Mouse (Mus musculus) MEL (cell line): Measurements from ENCODE around the gene Islr2.
A peak's percentile ranks its signal among the peaks of the same experiment; 100 is the strongest.

Source experiments
- CTCF ChIP-seq, 3 experiments: IDR thresholded peaks in 2 of 3; conservative IDR thresholded peaks in 1 of 3; 2 replicates each; pipeline ENCODE4 v1.5.1; 2011 to 2012; ENCODE audit warnings: low read length in 3 of 3, low read depth in 2 of 3, mild to moderate bottlenecking in 2 of 3, improper control_type of control experiment in 1 of 3, inconsistent platforms in 1 of 3, mixed read lengths in 1 of 3, moderate library complexity in 1 of 3; ENCODE audit not compliant: control insufficient read depth in 1 of 3, insufficient read depth in 1 of 3, poor library complexity in 1 of 3, severe bottlenecking in 1 of 3
- ELF1 ChIP-seq: IDR thresholded peaks from 2 replicates; pipeline ENCODE4 v1.6.1; 2014; ENCODE audit warnings: low read depth, mild to moderate bottlenecking, inconsistent platforms, low read length, improper control_type of control experiment, moderate library complexity
- TCF12 ChIP-seq: IDR thresholded peaks from 2 replicates; pipeline ENCODE4 v1.6.1; 2014; ENCODE audit warnings: low read depth, mild to moderate bottlenecking, inconsistent platforms, low read length, improper control_type of control experiment, moderate library complexity
- USF1 ChIP-seq: IDR thresholded peaks from 2 replicates; pipeline ENCODE4 v1.6.1; 2014; ENCODE audit warnings: low read depth, mild to moderate bottlenecking, inconsistent platforms, low read length, improper control_type of control experiment, moderate library complexity

DNA sequence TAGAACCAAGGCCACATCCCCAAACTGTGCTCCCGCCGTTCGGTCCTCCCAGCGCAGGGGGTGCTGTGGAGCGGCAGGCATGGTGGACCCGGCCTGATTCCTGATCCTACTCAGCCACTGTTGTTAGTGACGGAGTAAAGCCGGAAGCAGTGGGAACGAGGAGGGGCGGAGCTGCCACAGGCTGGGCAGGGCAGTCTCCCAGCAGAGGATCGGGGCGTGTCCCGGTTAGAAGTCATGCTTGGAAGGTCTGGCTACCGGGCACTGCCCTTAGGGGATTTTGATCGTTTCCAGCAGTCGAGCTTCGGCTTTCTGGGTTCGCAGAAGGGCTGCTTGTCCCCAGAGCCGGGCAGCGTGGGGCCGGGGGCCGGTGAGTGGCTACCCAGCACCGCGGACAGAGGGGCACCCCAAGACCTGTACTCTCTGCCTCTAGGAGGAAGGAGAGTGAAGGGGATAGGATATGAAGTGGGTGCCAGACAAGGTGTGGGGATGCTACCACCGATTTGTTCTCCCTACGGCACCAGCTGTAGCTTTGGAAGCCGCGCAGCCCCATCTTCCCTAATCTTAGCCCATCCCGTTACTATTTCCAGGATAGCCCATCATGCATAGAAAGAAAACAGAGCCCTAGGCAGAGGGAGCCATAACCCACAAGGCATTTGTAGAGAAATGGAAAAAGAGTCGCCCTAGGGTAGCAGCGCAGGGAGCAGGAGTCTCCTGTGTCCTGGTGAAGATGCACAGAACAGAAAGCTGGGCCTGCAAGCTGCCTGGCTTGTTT lies 49.1 kb upstream of the Islr2 start, which contains the start of gene Stoml1:
- TF ChIP-seq ELF1 = peak; percentile 97
- TF ChIP-seq USF1 = no peak
- TF ChIP-seq CTCF (IDR thresholded peaks at IDR 0.05 in 2 of 3, conservative IDR thresholded peaks at IDR 0.05 in 1 of 3; ENCODE audit: control insufficient read depth in 1 of 3, insufficient read depth in 1 of 3, low read depth in 2 of 3, low read length in 3 of 3, poor library complexity in 1 of 3, severe bottlenecking in 1 of 3) = peak; percentile 82 to 94 (median 86)
- TF ChIP-seq TCF12 = peak; percentile 54; the same call in 1 of the 2 replicates
